Mouse (Mus musculus) B cell, adult 2 months (primary cell): ENCODE data around the gene Hoxa11.

ENCODE experiments used
- DNase-seq, 2 experiments: peaks; one replicate each; pipeline ENCODE4 v3.0.0; 2022

The Hoxa11 gene

GRCm38 (mm10) chr6:52265306-52265912 is 19.8 kb upstream of the Hoxa11 start:
- peak; percentile 18 to 23 for DNase-seq

- DNase-seq = peak; percentile 9 to 23
These were observed 18.6 kb upstream of the Hoxa11 start for GRCm38 (mm10) chr6:52264106-52264790.

- DNase-seq = no peak
These were observed 17.6 kb upstream of the Hoxa11 start for GRCm38 (mm10) chr6:52263321-52263585.

DNA sequence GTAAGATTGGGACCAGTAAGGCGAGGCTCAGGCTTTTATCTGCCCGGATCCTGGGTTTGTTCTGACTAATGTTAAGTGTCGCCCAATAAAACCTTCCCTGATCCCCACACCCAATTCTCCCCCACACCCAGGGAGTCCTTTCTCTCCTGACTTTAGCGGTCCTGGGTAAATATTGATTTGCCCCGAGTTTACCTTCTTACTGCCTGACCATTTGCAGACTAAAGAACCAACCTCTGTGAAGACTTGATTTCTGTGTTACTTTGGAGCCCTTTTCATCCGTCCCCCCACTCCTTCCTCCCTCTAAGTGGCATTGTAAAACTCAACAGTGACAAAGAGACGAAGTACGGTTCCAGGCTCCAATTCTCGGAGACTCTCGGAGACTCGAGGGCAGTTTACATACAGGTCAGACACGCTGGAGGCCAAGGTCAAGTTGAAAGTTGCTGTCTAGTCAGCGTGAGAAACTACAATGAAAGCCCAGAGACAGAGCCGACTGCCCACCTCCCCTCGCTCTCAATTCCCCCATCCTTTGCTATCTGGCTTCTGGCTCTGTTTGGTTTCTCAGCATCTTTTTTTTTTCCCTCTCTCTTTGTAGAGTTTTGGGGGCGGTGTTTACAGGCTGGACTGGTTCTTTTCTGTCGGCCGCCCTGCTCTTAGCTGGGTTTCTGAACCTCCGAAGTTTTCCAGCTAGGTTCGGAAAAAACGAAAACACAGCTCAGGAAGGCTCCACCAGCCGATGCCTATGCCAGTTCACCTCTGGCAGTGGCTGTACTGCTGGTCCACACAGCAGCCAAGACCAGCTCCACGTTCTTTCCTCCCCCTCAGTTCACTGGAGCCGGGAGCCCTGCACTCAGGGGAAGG is 17.1 kb upstream of the Hoxa11 start:
- DNase-seq = peak in 1 of 2 experiments; percentile 30

- DNase-seq = peak in 1 of 2 experiments; percentile 45
These were observed 16.3 kb upstream of the Hoxa11 start for GRCm38 (mm10) chr6:52261751-52262462.

DNA sequence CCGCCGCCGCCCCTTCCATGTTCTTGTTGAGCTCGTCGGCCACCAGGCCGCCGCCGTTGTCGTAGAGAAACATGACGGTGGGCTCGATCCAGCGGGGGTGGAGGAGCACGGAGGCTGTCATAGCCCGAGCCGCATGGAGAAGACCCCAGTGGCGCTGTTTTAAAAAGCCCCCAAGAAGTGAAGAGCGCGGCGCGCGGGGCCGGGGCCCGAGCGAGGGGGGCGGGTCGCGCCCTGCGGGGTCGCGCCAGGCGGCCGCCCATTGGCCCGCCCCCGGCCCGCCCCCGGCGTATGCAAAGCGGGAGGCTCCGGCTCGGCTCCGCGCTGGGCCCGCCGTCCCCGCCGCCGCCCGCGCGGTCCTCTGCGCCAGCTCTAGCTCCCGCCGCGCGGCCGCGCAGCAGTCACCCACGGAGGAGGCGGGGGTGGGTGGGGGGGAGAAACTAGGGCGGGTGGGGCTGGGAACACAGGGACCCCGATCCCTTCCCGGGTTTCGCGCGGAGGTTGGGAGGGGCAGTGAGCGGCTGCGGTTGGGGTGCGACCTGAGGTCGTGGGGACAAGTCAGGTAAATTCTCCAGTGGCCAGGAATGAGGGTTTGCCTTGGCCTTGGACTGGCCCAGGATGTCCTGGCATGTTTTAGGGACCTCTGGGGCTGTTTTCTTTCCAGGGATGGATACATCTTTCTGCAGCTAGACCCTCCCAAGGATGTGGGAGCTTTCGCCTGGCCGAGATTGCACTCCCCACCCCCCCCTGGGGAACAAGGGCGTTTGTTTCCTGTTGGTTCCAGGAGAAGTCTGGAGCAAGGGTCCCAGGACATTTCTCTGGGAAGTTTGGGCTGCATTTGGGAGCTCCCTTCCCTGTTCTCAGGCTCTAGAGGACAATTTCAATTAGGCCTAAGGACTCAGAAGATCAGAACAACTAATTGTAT is 15.3 kb upstream of the Hoxa11 start, which contains the start of gene Hoxa13:
Hoxa13 (minus strand) TSS at position 227 of the 922 bp plus-strand sequence.
- peak; percentile 44 to 58 for DNase-seq

DNA sequence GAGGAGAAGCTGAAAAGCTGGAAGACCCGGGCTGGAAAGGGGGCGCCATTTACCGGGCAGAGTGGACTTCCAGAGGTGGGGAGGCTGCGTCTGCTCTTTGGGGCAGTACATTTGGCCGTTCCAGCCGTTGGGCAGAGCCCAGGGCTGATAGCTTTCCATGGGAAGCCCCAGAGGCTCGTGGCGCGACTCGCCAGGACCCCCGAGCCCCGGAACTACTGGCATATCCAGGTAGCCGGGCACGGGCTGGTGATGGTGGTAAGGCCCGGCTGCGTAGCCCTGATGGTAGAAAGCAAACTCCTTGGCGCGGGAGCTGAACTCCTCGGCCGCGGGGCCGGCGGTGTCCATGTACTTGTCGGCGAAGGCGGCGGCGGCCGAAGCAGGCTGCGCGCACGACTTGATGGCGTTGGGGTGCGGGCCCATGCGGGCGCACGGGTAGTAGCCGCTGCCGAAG is 14.2 kb upstream of the Hoxa11 start:
- DNase-seq = peak; percentile 43 to 52

DNA sequence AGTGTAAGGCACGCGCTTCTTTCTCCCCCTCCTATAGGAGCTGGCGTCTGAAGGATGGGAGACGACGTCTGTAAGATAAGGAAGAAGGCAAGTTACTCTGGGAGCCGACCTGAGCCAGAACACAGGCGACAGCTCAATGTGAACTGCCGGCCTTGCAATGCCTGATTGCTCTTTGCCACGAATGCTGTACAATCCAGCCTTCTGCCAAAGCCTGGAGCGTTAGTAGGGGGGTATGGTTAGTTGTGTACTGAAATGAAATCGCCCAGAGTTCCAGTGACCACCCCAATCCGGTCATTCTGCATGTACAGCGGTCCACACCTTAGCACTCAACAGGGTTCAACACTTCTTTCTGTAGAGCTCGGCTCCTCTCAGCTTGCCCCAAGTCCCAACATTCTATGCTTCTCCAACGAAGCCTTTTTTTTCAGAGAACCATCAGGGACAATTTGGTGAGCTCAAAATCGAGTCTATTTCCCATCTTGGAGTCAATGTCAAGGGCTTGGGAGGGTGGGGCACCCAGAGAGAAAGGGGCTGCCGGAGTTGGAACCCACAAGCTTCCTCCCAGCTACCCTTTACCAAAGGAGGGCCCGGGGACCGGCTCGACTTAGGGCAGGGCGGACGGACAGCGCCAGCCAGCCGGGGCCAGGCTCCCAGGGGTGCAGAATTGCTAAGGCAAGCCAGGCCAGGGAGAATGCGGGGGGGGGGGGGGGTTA is 13.6 kb upstream of the Hoxa11 start:
- DNase-seq = peak; percentile 30 to 45

DNA sequence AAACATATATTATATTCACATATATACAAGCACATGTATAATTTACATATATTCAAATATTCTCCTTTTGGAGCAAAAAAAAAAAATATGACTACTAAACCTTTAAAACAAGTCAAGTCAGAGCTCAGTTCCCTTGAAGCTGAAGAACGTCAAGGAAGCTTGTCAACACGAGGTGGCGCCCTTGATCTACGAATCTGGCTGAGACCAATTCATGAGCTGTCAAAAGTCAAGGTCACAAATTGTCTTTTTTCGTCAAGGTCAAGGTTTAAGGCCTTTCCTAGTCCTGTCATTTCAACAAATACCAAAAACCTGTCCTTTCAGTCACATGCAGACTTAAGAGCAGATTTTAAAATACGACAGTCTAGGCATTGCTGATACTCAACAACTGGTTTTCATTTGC is 11.3 kb upstream of the Hoxa11 start:
- peak; percentile 90 to 91 for DNase-seq

DNA sequence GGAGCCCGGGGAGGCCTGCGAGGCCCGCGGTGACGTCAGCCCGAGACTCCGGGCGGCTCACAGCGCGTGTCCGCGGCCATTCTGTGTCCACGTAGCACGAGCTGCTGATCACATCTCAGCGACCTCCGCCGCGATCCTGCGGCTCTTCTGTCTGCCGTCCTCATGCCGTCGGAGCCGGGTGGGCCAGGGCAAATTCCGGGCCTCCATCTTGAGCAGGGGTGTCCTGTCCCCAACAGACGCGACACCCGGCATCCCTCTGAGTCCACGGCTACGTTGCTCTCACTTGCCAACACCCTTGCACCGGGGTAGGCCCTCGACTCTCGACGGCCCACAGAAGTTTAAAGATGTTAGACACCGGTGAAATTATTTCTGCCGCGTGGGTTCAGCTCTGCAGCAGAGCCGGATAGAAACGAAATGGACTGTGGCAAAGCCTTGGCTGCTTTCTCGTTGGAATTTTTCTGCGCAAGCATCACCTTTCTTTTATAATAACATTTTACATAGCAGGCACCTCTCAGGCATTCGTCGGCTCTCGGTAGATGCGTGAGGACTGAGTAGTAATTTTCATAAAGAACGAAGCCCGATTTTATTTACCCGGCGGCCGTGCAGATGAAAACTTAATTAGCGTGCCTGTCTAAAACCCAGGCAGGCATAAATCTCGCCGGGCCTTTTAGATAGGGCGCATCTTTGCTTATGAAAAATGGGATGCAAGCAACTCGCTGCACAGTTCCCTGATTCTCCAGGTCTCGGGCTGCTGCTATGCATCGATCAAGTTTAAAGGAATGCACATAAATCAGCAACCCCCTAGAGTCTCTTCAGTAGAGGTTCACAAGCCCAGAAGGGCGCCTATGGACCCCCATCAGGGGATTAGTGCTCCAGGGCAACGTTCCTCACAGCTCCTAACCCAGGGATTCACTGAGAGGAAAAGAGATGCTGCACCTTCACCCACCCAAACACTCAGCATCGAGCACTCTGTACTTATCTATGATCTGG is 8.2 kb upstream of the Hoxa11 start:
- DNase-seq = peak; percentile 39 to 51

- peak in 1 of 2 experiments; percentile 28 for DNase-seq
These were observed 7.3 kb upstream of the Hoxa11 start for GRCm38 (mm10) chr6:52252775-52253376.

- peak in 1 of 2 experiments; percentile 48 for DNase-seq
These were observed 6.6 kb upstream of the Hoxa11 start for GRCm38 (mm10) chr6:52252016-52252774.

GRCm38 (mm10) chr6:52251177-52251879 is 5.7 kb upstream of the Hoxa11 start:
- no peak for DNase-seq

- no peak for DNase-seq
These were observed 4.2 kb upstream of the Hoxa11 start for GRCm38 (mm10) chr6:52249826-52250225.

GRCm38 (mm10) chr6:52249415-52249738 is 3.8 kb upstream of the Hoxa11 start:
- DNase-seq = no peak

DNA sequence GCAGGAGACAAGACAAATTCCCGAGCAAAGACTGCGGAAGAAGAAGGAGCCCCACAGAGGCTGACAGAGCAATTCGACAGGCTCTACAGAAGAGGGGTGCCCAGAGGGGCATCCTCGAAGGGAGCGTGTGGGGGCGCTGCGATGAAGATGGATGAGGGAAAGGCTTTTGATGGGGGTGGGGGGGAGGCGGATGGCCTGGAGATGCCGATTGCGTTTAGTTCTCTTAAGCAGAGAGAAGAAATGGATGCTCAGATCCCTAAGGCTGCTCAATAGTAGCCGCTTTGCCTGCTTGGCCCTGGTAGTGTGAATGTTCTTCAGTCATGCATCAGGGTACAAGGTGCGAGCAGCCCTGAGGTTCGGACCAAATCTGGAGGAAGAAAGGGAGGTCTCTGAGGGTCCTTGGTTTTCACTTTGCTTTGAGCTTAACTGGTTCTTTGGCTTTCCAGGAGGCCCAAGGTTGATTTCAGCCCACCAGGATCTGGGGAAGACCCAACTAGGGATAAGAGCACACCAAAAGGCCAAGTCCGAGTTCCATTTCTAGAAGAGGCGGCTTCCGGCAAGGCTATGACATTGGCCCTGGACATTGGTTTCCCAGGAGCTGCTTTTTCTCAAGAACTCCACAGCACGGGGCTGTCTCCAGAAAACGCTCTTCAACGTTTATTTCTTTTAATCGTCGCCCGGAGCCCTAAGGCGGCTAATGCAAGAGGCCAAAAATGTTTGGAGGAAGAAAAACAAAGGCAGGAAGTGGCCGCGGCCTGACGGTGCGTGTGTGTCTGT is 3.2 kb upstream of the Hoxa11 start:
- peak in 1 of 2 experiments; percentile 34 for DNase-seq
